Mouse (Mus musculus): Measurements from ENCODE around the gene Klhl25.
A peak's percentile ranks its signal among the peaks of the same experiment; 100 is the strongest.
"Not testable (repeated sequence)": the region's sequence is repeated elsewhere in the genome, so short reads cannot be mapped to it uniquely, and the experiment has no call there.

Klhl25 gene

DNA sequence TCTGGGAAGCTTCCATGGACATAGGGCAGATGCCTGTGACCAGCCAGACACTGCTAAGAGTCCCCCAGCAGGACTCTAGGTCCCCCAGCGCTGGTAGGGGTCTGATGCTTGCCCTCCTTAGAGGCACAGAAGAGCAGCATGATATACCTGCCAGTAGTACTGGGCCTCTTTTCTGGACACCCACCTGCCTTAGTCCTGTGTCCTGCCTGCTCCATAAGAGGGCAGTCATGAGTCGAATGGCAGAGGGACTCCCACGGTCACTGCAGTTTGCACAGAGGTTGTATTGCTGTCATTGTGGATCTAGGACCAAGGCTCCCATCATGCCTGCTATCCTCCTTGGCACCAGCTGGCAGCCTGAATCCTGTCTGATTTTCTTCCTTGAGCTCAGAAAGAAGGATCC is 25.1 kb downstream of the Klhl25 start:
- no peak for DNase-seq (ENCODE audit: low spot score)

DNA sequence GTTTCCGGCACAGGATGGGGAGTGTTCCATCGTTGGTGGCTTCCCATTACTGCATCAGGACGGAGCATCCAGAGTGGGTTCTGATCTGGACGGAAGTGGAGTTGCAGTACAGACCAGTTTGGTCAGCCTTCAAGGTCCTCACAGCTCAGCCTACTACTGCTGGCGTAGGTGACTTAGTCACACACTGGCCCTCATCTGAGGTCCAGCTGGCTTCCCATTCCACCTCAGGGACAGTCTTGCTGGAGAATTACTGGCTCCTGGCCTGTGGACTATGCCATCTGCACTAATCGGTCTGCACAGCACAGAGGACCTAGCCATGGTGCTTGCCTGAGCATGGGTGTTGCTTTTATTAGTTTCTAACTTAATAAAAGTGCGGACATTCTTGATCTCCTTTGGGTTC is 25.6 kb downstream of the Klhl25 start:
- DNase-seq (ENCODE audit: low spot score): no peak

DNA sequence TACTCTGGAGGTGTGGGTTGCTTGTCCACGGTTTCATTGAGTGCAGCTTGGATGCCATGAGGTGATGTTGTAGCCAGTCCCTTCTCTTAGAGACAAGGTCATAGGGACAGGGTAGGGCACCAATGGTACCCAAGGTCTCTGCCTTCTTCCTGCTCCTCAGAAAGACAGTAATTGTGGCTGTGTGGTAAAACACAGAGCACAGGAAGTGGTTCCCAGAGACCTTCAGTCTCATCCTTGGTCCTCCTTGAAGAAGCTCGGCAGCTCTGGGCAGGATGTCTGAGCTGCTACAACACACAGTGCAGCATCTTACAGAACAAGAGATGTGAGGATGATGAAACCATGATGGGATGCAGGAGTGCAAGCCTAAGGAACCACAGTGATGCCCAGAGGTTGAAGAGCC is 31.3 kb downstream of the Klhl25 start:
- not testable (repeated sequence) for DNase-seq (ENCODE audit: low spot score)

DNA sequence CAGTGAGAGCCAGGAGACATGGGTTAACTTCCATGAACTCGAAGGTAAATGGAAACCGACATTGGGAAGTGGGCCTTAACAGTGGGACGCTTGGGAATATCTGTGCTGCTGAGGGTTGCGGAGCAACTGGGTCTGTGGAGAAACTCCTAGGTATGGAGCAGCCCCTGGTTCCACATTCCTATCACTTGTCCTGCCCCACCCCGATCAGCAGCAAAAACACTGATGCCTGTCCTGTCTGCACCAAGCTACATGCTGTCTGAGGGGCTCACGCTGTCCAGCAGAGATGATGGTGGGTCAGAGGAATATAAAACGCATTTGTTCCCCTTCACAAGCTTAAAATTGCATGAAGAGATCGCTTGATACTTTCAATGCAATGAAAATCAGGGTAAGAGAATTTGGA is 32.1 kb downstream of the Klhl25 start:
- no peak for DNase-seq (ENCODE audit: low spot score)

DNA sequence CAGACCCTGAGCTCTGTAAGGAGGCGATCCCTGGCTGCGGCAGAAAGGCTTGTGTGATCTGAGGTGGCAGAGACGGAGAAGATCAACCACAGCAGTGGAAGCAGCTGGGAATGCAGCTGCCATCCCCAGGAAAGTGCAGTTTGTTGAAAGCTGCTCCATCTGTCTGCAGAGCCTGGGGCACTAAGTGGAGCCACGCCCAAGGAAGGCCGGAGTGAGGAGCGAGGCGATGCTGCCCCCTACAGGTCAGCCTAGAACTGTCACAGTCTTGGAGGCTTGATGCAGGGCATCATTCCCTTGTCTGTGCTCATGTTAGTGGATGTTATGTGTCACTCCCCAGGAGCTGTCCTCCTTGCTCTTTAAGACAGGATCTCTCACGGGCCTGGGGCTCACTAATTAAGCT is 32.5 kb downstream of the Klhl25 start:
- peak; percentile 97 for DNase-seq (ENCODE audit: low spot score)

DNA sequence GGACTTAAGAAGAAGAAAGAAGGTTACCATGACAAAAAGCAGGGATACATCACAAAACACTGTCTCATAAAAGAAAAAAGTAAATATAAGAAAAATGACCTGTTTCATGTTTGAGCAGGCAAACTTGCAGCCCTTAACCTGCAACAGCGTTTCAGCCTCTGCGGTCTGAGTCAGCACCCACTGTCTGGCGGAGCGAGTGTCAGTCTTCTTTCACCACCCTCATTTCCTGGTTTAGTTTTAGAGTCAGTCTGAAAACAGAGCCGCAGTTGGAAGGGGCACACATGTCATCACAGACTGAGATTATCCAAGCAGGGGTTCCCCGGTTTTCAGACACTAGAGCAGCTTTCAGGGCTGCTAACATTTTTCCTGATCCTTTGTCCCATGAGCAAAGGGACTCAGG is 33.3 kb downstream of the Klhl25 start:
- DNase-seq (ENCODE audit: low spot score): no peak

DNA sequence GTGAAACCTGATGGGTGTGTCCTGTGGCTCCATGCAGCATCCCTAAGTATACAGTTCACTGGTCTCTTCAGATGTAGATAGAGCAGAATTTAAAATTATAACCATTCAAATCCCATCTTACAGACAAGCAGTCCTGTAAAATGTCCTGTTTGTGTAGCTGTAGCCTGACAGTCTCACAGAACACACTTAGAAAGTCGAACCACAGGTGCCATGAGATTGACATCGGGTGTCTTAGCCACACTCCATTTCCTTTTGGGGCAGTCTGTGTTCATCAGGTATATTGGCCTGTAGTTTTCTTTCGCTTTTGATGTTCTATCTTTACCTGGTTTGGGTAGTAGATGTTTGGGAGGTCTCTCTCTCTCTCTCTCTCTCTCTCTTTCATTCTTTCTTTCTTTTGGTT is 33.7 kb downstream of the Klhl25 start:
- no peak for DNase-seq (ENCODE audit: low spot score)

DNA sequence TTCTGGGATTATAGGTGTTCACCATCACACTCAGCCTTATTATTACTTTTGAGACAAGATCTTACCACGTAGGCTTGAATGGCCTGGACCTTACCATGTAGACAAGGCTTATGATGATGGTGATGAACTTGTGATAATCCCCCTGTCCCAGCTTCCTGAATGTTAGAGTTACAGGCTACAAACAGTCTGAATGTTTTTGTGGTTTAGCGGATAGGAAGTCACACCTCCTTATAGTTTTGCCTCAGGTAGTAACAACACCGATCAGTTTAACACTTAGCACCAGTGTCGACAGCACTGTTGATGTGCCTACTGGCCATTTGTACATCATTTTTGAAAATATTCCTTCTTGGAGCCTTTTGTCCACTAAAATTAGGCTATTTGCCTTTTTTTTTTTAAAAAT is 43.4 kb downstream of the Klhl25 start:
- no peak for DNase-seq (ENCODE audit: low spot score)

DNA sequence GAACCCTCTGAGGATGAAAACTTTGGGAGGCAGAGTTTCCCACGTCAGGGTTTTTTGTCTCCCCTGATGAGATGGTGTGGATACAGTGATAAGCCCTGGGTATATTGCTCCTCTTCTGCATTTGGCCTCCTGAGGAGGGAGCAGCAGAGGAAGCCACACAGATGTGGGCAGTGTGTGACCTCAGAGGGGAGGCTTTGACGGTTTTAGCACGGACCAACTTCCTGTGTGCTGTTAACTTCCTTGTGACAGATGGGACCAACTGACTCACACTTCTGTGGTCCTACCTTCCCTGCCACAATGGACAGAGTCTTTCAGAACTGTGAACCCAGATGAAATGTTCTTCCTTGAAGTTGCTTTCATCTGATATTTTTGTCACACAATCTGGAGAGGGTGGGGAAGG is 44.6 kb downstream of the Klhl25 start:
- no peak for DNase-seq (ENCODE audit: low spot score)

DNA sequence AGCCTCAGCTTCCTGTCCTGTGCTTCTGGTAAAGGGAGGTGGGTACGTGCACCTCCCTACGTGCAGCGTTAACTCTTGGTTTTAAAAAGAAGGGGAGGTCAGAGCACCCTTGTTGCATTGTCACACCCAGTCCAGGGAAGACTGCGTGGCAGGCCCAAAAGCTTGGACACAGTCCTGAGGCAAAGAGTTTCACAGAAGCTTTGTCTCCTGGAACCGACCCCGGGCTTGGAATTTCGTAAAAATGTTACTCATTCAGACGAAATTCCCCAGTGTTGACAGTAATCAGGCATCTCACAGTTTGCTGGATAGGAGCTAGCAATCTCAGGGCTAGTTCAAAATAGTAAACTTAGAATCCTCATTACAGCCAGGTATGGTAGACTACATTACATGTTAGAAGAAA is 45.6 kb downstream of the Klhl25 start:
- DNase-seq (ENCODE audit: low spot score): no peak

DNA sequence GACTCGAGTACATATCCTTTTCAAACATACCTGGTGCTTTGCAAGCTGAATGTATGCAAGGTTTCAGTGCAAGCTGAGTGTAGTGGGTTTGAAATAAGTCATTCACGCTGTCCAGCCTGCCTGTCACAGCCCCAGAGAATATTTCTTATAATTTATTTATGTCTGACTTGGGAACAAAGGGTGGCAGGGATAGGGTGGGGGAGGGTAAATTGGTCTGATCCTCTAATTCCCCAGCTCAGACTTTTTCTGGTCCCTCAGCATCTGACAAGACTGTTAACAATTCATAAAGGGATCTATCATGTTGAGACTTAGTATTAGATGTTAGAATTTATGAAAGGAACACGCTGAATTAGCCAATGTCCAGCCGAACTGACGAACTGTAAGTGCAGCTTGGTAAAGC is 48.9 kb downstream of the Klhl25 start:
- DNase-seq (ENCODE audit: low spot score): peak; percentile 60

DNA sequence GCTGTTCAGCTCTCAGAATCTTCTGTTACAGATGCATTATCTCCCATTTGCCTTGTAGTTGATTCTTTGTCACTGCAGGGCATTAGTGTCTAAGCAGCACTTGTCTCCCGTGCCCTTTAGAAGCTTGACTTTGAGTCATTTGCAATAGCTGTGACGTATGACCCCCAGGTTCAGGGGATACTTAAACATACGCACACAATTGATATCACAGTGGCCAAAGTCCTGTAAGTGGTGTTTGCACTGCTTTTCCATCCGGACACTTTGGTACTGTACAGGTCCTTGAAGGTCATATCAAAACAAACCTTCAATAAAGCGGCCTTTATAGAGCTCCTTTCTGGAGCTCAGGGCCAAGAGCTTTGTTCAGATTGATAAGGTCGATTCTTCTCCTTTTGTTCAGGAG is 51.0 kb downstream of the Klhl25 start:
- peak; percentile 41 for DNase-seq (ENCODE audit: low spot score)

DNA sequence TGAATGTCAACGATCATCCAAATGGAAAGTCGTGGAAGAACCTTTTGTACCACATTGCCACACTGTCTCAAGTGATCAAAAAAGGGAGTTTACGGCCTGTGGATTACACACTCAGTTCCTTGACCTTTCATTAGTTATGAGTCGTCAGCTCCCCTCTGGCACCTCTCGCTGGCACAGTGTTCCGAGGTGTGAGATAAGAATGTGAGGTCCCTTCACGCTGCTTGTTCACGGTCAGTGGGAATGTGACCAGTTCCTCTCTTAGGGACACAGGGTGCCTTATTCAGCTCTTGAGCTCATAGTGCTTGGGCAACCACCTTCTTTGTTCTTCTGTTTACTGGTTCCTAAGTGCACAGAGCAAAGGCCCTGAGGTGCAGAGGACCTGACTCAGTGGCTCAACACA is 51.4 kb downstream of the Klhl25 start:
- DNase-seq (ENCODE audit: low spot score): no peak

DNA sequence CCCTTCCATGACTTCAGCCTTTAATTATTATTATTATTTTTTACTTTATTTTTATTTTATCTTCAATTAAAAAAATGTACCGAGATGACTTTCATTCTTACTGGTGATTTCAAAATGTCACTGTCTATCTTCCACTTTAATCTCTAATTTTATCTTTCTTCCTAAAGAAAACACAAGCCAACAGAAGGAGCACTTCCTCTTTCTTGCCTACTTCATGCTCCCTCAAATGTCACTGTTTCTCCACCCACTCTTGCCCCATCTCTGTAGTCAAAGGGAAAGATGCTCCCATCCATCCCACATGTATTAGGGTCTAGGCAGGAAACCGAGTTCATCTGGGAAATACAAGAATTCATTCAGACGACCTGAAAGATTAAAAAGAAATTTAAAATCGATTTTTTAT is 51.8 kb downstream of the Klhl25 start:
- no peak for DNase-seq (ENCODE audit: low spot score)

DNA sequence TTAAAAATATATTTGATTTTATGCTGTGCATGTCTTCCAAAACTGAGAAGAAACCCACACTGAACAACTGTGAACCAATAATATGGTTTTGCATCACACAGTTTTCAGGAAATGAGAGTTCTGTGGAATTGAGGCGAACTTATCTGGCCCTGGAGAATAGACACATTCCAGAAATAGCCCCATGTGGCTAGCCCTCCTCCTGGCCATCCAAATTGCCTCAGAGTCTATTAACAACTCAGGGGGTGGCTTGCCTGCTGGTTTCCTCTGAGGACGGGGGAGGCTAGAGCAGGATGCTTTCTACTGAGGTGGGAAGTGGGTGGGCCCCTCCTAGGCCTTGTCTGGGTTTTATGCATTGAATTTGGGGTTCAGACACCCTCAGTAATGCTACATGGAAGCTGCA is 57.0 kb downstream of the Klhl25 start:
- no peak for DNase-seq (ENCODE audit: low spot score)

DNA sequence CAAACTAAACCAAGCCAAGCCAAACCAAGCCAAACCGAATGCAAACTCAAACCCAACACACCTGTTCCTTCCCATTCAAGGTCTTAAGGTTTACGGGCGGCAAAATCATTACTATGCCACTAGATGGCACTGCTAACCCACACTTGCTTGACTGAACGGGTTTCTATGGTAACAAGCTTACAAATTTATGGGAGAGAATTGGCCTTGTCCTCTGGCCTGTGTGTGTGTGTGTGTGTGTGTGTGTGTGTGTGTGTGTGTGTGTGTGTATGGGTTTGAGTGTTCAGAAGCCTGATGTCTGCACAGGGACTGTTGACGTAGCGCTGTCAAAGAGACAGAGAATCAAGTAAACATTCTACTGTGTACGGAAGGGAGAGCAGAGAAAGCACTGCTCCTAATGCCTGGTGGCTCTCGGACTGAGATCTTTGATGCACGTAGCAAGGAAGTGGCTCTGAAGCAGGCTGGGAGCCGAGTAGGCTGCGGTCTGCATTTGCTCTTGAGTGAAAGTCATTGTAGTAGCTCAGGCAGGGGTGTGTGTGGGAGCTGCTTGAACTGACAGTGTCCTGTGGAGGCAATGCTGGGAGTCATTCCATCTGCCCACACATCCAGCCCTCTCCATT is 62.0 kb downstream of the Klhl25 start:
- DNase-seq (ENCODE audit: low spot score): peak; percentile 94

DNA sequence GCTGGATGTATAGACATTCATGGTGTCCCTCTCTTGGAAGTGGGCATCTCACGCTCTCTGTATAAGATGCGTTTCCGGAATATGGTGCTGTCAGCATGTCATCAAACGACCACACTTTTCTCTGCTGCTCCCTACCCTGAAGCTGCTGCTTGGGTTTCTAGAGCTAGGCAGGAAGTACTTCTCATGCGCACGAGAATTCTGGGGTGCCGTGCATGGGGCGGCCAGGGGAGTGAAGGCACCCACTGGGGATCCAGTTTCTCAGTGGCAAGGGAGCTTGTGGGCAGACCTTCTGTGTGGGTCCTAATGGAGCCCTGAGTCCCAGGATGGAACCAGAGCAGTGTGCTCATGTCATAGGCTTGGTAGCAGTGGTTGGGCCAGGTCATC is 62.5 kb downstream of the Klhl25 start:
- no peak for DNase-seq (ENCODE audit: low spot score)

DNA sequence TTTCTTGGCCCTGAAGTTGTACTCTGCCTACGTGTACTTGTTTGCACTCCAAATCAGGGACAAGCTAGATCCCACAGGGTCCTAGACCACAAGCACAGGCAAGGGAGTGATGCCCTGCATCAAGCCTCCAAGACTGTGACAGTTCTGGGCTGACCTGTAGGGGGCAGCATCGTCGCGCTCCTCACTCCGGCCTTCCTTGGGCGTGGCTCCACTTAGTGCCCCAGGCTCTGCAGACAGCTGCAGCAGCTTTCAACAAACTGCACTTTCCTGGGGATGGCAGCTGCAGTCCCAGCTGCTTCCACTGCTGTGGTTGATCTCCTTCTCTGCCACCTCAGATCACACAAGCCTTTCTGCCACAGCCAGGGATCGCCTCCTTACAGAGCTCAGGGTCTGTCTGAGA is 65.8 kb downstream of the Klhl25 start:
- DNase-seq (ENCODE audit: low spot score): peak; percentile 96

DNA sequence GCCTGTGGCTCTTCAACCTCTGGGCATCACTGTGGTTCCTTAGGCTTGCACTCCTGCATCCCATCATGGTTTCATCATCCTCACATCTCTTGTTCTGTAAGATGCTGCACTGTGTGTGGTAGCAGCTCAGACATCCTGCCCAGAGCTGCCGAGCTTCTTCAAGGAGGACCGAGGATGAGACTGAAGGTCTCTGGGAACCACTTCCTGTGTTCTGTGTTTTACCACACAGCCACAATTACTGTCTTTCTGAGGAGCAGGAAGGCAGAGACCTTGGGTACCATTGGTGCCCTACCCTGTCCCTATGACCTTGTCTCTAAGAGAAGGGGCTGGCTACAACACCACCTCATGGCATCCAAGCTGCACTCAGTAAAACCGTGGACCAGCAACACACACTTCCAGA is 67.4 kb downstream of the Klhl25 start:
- not testable (repeated sequence) for DNase-seq (ENCODE audit: low spot score)

DNA sequence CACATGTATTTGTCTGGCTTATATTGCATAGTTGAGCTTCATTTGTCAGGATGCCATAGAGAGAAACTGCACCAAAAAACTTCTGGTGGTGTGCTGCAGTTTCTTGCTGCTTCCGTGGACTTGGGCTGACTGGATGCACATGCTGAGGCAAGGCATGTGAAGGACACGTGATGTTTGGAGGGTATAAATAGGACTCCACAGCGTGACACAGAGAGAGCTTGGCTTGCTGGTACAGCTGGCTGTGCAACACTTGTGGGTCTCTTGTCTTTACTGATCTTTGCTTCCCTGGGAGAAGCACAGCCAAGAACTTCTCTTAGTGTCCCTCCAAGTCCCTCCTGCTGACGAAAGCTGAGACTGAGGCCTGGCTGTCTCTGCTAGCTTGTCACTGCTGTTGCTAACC is 69.6 kb downstream of the Klhl25 start:
- DNase-seq (ENCODE audit: low spot score): no peak

DNA sequence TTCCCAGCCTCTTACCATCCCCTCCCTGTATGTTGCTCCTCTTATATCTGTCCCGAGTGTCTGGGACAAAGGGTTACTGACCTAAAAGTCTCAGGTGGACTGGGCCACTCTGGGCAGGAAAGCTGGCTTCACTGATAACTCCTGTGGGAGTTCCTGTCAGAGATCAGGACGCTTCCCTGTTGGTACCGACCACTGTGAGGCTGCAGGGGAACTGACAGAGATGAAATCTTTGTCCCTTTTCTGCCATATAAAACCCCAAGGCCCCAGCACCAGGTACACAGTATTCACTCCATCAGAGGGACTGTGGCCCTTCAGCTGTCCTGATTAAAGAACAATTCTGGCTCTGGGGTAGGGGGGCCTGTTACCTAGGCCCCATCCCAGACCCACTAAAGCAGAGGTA is 71.6 kb downstream of the Klhl25 start:
- not testable (repeated sequence) for DNase-seq (ENCODE audit: low spot score)

Measured in retina, embryonic 14.5 days (tissue).